Mouse (Mus musculus) CH12.LX (cell line): ENCODE measurements around the gene Kifc5b.

Experiments
- CTCF ChIP-seq, 2 experiments: IDR thresholded peaks in 1 of 2; conservative IDR thresholded peaks in 1 of 2; 2 replicates each; pipeline ENCODE4 v1.5.1; 2011 to 2012; ENCODE audit warnings: low read depth in 2 of 2, low read length in 2 of 2, improper control_type of control experiment in 1 of 2, inconsistent platforms in 1 of 2, mild to moderate bottlenecking in 1 of 2, moderate library complexity in 1 of 2
- POLR2A ChIP-seq: IDR thresholded peaks from 2 replicates; pipeline ENCODE4 v1.6.1; 2011; ENCODE audit warnings: low read depth, mild to moderate bottlenecking, improper control_type of control experiment, low read length

- peak; percentile 55 for TF ChIP-seq POLR2A
- TF ChIP-seq CTCF (conservative IDR thresholded peaks at IDR 0.05 in 1 of 2, IDR thresholded peaks at IDR 0.05 in 1 of 2; ENCODE audit: low read depth in 2 of 2, low read length in 2 of 2) = peak; percentile 72 to 97
Observed at GRCm38 (mm10) chr17:26886047-26886749, 30.7 kb upstream of the Kifc5b start.
